Mouse (Mus musculus) lung, adult 2 months (tissue): ENCODE results near the gene H2-Q7.
"Not testable (repeated sequence)": the region's sequence is repeated elsewhere in the genome, so short reads cannot be mapped to it uniquely, and the experiment has no call there.

ENCODE experiments used
- CTCF ChIP-seq: fragments of 200-500 bp; IDR thresholded peaks from 2 replicates; pipeline ENCODE4 v1.5.1; 2011; ENCODE audit warnings: mild to moderate bottlenecking, low read length, control low read depth; ENCODE audit not compliant: insufficient read depth
- POLR2A ChIP-seq: fragments of 200-500 bp; IDR thresholded peaks from 2 replicates; pipeline ENCODE4 v1.6.1; 2011; ENCODE audit warnings: low read depth, mild to moderate bottlenecking, control low read depth, low read length, borderline replicate concordance; ENCODE audit errors: extremely low read depth

- TF ChIP-seq CTCF, POLR2A: not testable (repeated sequence)
These were observed 560 bp upstream of the H2-Q7 start for GRCm38 (mm10) chr17:35438395-35438794.
